Mouse (Mus musculus) thymus, adult 2 months (tissue): ENCODE measurements around the gene Fam171b. TPM values are rescaled to one million over a fixed set of nuclear protein-coding genes. Genes with fewer than 3 reads are reported as not detected.

Source experiments
- DNase-seq: peaks from one replicate; pipeline ENCODE4 v3.0.0; 2021
- H3K27ac ChIP-seq: fragments of 200-500 bp; 2 replicates; pipeline ENCODE4 v1.5.1; 2012; ENCODE audit warnings: low read length, control low read depth; ENCODE audit not compliant: control insufficient read depth, insufficient read depth
- H3K27me3 ChIP-seq: fragments of 200-500 bp; 2 replicates; pipeline ENCODE4 v1.6.1; 2012; ENCODE audit warnings: mild to moderate bottlenecking, low read length, moderate library complexity, mixed read lengths; ENCODE audit not compliant: control insufficient read depth, insufficient read depth
- H3K36me3 ChIP-seq: fragments of 200-500 bp; 2 replicates; pipeline ENCODE4 v1.6.1; 2012; ENCODE audit warnings: mild to moderate bottlenecking, low read length, moderate library complexity; ENCODE audit not compliant: control insufficient read depth, insufficient read depth
- H3K4me1 ChIP-seq: fragments of 200-500 bp; replicated peaks from 2 replicates; pipeline ENCODE4 v1.6.1; 2012; ENCODE audit warnings: low read length; ENCODE audit not compliant: control insufficient read depth, insufficient read depth
- H3K4me3 ChIP-seq: fragments of 200-500 bp; 2 replicates; pipeline ENCODE4 v1.5.1; 2012; ENCODE audit warnings: mild to moderate bottlenecking, low read length, control low read depth, moderate library complexity; ENCODE audit not compliant: control insufficient read depth, insufficient read depth
- CTCF ChIP-seq: fragments of 200-500 bp; IDR thresholded peaks from 2 replicates; pipeline ENCODE4 v1.5.1; 2012; ENCODE audit warnings: mild to moderate bottlenecking, control low read depth, low read length, moderate library complexity, borderline replicate concordance; ENCODE audit not compliant: control insufficient read depth, poor library complexity, insufficient read depth; ENCODE audit errors: extremely low read depth
- POLR2A ChIP-seq: fragments of 200-500 bp; IDR thresholded peaks from 2 replicates; pipeline ENCODE4 v1.6.1; 2012; ENCODE audit warnings: mild to moderate bottlenecking, low read length, control low read depth, moderate library complexity; ENCODE audit not compliant: control insufficient read depth, poor library complexity, insufficient read depth; ENCODE audit errors: extremely low read depth
- WGBS: fragments of 180-500 bp; shearing (Covaris S2); methylation state at CpG from one replicate; pipeline ENCODE4 v1.1.7; 2018; 5-methylcytosine and 5-hydroxymethylcytosine counted together
- polyA plus RNA-seq: library from polyadenylated mRNA; depleted of rRNA; stranded (reverse); fragments of >200 nt; gene quantifications from 2 replicates; pipeline ENCODE4 v1.2.3, GENCODE M21; 2012

Fam171b gene
- polyA plus RNA-seq, 1 experiment, result 0.27 TPM

DNA sequence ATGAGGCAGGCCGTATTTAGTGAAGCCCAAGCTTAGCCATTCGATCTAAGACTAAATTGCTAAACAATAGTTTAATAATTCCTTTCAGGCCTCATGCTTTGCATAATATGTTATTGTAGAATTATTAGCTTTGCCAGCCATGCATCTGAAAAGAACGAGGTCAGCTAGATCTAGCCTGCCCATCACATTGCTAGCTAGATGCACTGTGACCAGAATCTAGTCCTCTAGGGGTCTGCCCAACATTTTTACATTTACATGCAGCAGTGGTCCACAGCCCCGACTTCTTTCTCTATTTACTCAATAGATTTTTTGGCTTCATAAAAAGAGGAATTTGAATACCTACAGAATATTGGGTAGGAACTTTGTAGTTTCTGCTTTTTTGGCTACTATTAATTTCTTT, 20.3 kb upstream of the Fam171b start:
- no peaks in the 10 kb centered on the region for H3K27me3 ChIP-seq
- H3K4me1 ChIP-seq, result no peaks in the 10 kb centered on the region
- no peak for DNase-seq
- H3K27ac ChIP-seq, result no peak overlapping the region
- H3K36me3 ChIP-seq, result peaks cover 37% of the 10 kb centered on the region
- 98% methylated on average over 4 of the region's 4 CpGs for WGBS
- no peak overlapping the region for H3K4me3 ChIP-seq
- TF ChIP-seq CTCF, result no peak
- no peak for TF ChIP-seq POLR2A

DNA sequence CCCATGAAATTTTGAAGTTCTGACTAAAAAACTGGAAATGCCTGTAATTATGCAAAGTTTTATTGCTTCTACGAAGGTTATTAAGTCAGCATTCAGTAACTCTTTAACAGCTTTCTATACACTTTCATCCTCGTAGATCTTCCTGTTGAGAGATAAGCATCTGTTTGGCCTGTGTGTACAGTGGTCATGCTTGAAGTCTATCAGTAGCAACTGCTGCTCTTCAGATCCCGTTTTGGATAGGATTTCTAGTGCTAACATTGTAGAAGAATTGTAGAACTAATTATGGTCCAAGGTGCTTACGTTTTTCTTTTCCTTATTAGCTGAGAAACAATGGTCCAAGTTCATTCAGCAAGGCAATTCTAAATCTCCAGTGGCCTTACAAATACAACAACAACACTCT, 16.7 kb upstream of the Fam171b start:
- no peak overlapping the region for H3K4me3 ChIP-seq
- no peak for DNase-seq
- H3K36me3 ChIP-seq, result peaks cover 55% of the 10 kb centered on the region
- TF ChIP-seq CTCF (no peak), POLR2A (no peak)
- H3K27ac ChIP-seq, result no peak overlapping the region
- H3K27me3 ChIP-seq, result no peaks in the 10 kb centered on the region
- no peaks in the 10 kb centered on the region for H3K4me1 ChIP-seq
- 79% methylated on average over 4 of the region's 4 CpGs for WGBS

DNA sequence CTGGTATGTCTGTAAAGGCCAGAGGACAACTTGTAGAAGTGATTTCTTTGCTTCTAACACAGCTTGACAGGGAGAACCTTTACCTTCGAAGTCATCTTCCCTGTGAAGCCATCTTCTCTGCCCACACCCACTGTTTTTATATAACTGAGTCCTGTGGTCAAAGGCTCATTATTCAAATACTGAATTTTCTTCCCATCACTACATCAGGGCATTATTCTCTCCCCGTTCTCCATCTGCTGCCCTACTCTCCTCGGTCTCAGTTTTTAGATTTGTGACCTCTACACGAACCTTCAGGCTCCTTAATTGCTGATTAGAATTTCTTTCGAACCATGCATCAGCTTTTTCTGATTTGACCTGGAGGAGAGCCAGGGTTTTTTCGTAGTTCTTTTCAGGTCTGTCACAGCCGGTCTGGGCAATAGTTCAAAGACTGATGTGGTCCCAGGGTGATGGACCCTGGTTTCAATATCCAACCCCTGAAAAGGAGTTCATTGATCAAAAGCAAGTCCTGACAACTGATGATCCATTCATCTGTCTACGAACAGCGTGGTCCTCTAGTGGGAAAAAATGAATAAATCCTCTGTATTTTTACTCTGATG, 14.4 kb upstream of the Fam171b start:
- no peaks in the 10 kb centered on the region for H3K27me3 ChIP-seq
- no peak for TF ChIP-seq POLR2A
- TF ChIP-seq CTCF, result no peak
- no peaks in the 10 kb centered on the region for H3K4me1 ChIP-seq
- no peak for DNase-seq
- 95% methylated on average over 9 of the region's 9 CpGs for WGBS
- H3K4me3 ChIP-seq, result no peak overlapping the region
- peaks cover 56% of the 10 kb centered on the region for H3K36me3 ChIP-seq
- H3K27ac ChIP-seq, result no peak overlapping the region

DNA sequence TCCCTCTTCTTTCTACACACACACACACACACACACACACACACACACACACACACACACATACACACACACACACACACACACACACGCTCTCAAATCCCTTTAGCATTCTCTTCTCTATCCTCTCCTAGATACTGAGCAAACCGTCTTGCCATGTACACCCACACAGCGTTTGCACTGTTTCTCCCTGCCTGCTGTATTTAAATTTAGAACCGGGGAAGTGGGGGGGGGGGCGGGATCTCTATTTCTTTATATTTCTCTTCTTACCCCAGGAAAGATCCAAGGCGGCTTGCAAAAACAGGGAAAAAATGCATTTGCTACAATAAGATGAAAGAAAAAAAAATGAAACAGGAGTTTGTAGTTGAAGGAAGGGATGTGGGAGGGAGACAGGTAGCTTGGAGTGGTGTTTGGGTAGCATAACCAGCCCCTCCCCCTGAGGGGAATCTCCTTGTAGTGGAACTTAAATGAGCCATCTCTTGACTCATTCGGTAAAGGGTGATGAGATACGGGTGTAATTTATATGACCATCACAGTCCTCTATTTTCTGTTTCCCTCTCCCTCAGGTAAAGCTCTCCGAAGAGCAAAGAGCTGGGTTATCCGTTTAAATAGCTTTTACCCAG, 947 bp downstream of the Fam171b start:
- TF ChIP-seq CTCF, result no peak
- no peak for TF ChIP-seq POLR2A
- Histone ChIP-seq H3K27ac (no peak overlapping the region), H3K4me1 (peaks cover 5% of the 10 kb centered on the region; the same call in 1 of the 2 replicates), H3K27me3 (peaks cover 6% of the 10 kb centered on the region; the same call in 1 of the 2 replicates), H3K4me3 (no peak overlapping the region), H3K36me3 (no peaks in the 10 kb centered on the region)
- WGBS, result 38% methylated on average over 10 of the region's 10 CpGs
- no peak for DNase-seq

DNA sequence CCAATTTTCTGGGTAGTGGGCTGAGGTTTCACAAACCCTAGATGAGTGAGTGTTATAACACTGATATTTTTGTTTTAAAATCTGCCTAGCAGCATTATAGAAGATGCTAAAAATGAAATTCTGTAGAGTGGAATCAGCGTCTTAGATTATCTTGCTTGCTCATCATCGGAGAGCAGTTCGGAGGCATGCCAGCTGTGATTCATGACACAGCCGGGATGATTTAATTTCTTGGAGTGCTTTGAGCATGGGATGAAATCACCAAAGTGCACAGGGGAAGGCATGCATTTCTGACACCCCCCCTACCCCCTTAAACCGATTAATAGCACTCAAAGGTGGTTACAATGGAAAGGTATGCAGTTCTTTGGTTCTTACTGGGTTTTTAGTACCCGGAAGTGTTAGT, 1.6 kb downstream of the Fam171b start:
- 77% methylated on average over 6 of the region's 6 CpGs for WGBS
- Histone ChIP-seq H3K36me3 (no peaks in the 10 kb centered on the region), H3K4me3 (no peak overlapping the region), H3K27ac (no peak overlapping the region), H3K27me3 (peaks cover 6% of the 10 kb centered on the region; the same call in 1 of the 2 replicates), H3K4me1 (peaks cover 5% of the 10 kb centered on the region; the same call in 1 of the 2 replicates)
- no peak for DNase-seq
- TF ChIP-seq CTCF, result no peak

DNA sequence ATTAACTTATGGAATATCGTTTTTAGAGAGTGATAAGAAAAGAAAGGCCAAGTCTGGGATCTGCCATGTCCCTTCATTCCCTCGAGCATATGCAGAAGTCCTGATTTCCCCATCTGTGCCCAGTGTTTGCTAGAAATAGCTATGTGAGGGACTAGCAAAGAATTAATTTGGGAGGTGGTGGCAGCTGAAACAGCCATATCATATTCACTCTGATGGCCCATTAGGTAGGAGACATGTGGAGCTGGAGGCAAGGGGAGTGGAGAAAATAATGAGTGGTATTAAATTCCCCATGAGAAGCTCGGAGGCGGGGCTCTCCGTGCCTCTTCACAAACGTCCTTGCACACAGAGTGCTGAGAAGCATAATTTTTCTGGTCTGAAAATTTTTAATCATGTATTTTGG, 3.7 kb downstream of the Fam171b start:
- Histone ChIP-seq H3K27ac (no peak overlapping the region), H3K4me3 (no peak overlapping the region), H3K36me3 (no peaks in the 10 kb centered on the region), H3K27me3 (peaks cover 6% of the 10 kb centered on the region; the same call in 1 of the 2 replicates), H3K4me1 (peaks cover 5% of the 10 kb centered on the region; the same call in 1 of the 2 replicates)
- 86% methylated on average over 6 of the region's 6 CpGs for WGBS
- TF ChIP-seq CTCF (no peak), POLR2A (no peak)
- DNase-seq, result no peak
